Mouse (Mus musculus) CH12.LX (cell line): ENCODE measurements around the gene Dhx37. TPM values are rescaled to one million over a fixed set of nuclear protein-coding genes. Genes with fewer than 3 reads are reported as not detected.

Source experiments
- DNase-seq: peaks from one replicate; pipeline ENCODE4 v3.0.0-alpha.2; 2013; ENCODE audit errors: extremely low read depth
- H3K27ac ChIP-seq: 2 replicates; pipeline ENCODE4 v1.5.1; 2012; ENCODE audit warnings: low read depth, mild to moderate bottlenecking, control low read depth, moderate library complexity; ENCODE audit not compliant: insufficient read depth
- H3K27me3 ChIP-seq: replicated peaks from 2 replicates; pipeline ENCODE3; 2012; ENCODE audit warnings: inconsistent platforms
- H3K36me3 ChIP-seq, 2 experiments: replicated peaks in 1 of 2; 2 replicates each; pipeline versions ENCODE3 to v1.6.1; 2012; ENCODE audit warnings: inconsistent platforms in 1 of 2, low read length in 1 of 2, mild to moderate bottlenecking in 1 of 2, mixed read lengths in 1 of 2, moderate library complexity in 1 of 2; ENCODE audit not compliant: control insufficient read depth in 1 of 2, insufficient read depth in 1 of 2
- H3K4me1 ChIP-seq, 2 experiments: 2 replicates each; pipeline ENCODE4 v1.6.1; 2012; ENCODE audit warnings: inconsistent platforms in 1 of 2, moderate library complexity in 1 of 2; ENCODE audit not compliant: insufficient read depth in 2 of 2, control insufficient read depth in 1 of 2
- H3K4me2 ChIP-seq: 2 replicates; pipeline ENCODE4 v1.6.1; 2012; ENCODE audit warnings: low read depth, mild to moderate bottlenecking, control low read depth; ENCODE audit not compliant: poor library complexity, insufficient read depth, severe bottlenecking
- H3K4me3 ChIP-seq, 3 experiments: fragments of 150-350 bp in 1 of 3; sonication (generic) in 1 of 3; replicated peaks in 1 of 3; 2 replicates each; pipeline versions ENCODE3 to v1.5.1; 2011 to 2012; ENCODE audit warnings: low read depth in 2 of 3, low read length in 2 of 3, mild to moderate bottlenecking in 2 of 3, moderate library complexity in 2 of 3, control low read depth in 1 of 3, improper control_type of control experiment in 1 of 3, inconsistent platforms in 1 of 3, mixed read lengths in 1 of 3; ENCODE audit not compliant: poor library complexity in 1 of 3
- H3K79me2 ChIP-seq: replicated peaks from 2 replicates; pipeline ENCODE4 v1.6.1; 2012; ENCODE audit warnings: mild to moderate bottlenecking, moderate library complexity; ENCODE audit not compliant: control insufficient read depth, poor library complexity, insufficient read depth, severe bottlenecking; ENCODE audit errors: extremely low read depth
- H3K9ac ChIP-seq: 2 replicates; pipeline ENCODE4 v1.6.1; 2012; ENCODE audit warnings: low read depth, mild to moderate bottlenecking, control low read depth, moderate library complexity; ENCODE audit not compliant: insufficient read depth
- H3K9me3 ChIP-seq: replicated peaks from 2 replicates; pipeline ENCODE3; 2012; ENCODE audit warnings: low read length, inconsistent platforms, mixed read lengths
- BHLHE40 ChIP-seq: IDR thresholded peaks from 2 replicates; pipeline ENCODE4 v1.6.1; 2011; ENCODE audit warnings: mild to moderate bottlenecking, low read depth, low read length, improper control_type of control experiment
- CHD1 ChIP-seq: IDR thresholded peaks from 2 replicates; pipeline ENCODE4 v1.6.1; 2012; ENCODE audit warnings: low read depth, low read length, improper control_type of control experiment, inconsistent platforms
- CTCF ChIP-seq, 2 experiments: IDR thresholded peaks in 1 of 2; conservative IDR thresholded peaks in 1 of 2; 2 replicates each; pipeline ENCODE4 v1.5.1; 2011 to 2012; ENCODE audit warnings: low read depth in 2 of 2, low read length in 2 of 2, improper control_type of control experiment in 1 of 2, inconsistent platforms in 1 of 2, mild to moderate bottlenecking in 1 of 2, moderate library complexity in 1 of 2
- E2F4 ChIP-seq: IDR thresholded peaks from 2 replicates; pipeline ENCODE4 v1.6.1; 2011; ENCODE audit warnings: low read depth, low read length, improper control_type of control experiment; ENCODE audit not compliant: insufficient replicate concordance
- JUN ChIP-seq: IDR thresholded peaks from 2 replicates; pipeline ENCODE4 v1.6.1; 2011; ENCODE audit warnings: low read depth, mild to moderate bottlenecking, low read length, improper control_type of control experiment, moderate library complexity; ENCODE audit not compliant: insufficient read depth
- JUND ChIP-seq: conservative IDR thresholded peaks from 2 replicates; pipeline ENCODE4 v1.6.1; 2011; ENCODE audit warnings: low read depth, low read length, improper control_type of control experiment
- KAT2A ChIP-seq: IDR thresholded peaks from 2 replicates; pipeline ENCODE4 v1.6.1; 2012; ENCODE audit warnings: low read length, improper control_type of control experiment, inconsistent platforms; ENCODE audit not compliant: insufficient replicate concordance
- MAX ChIP-seq: IDR thresholded peaks from 2 replicates; pipeline ENCODE4 v1.6.1; 2011; ENCODE audit warnings: low read length, improper control_type of control experiment
- MEF2A ChIP-seq: IDR thresholded peaks from 2 replicates; pipeline ENCODE4 v1.6.1; 2014; ENCODE audit warnings: low read depth, mild to moderate bottlenecking, inconsistent platforms, low read length, improper control_type of control experiment, borderline replicate concordance
- MXI1 ChIP-seq: IDR thresholded peaks from 2 replicates; pipeline ENCODE4 v1.6.1; 2011; ENCODE audit warnings: mild to moderate bottlenecking, low read depth, low read length, improper control_type of control experiment
- MYC ChIP-seq: IDR thresholded peaks from 2 replicates; pipeline ENCODE4 v1.6.1; 2011; ENCODE audit warnings: low read depth, mild to moderate bottlenecking, improper control_type of control experiment, low read length
- NELFE ChIP-seq: IDR thresholded peaks from 2 replicates; pipeline ENCODE4 v1.6.1; 2011; ENCODE audit warnings: low read depth, low read length, improper control_type of control experiment
- POLR2A ChIP-seq: IDR thresholded peaks from 2 replicates; pipeline ENCODE4 v1.6.1; 2011; ENCODE audit warnings: low read depth, mild to moderate bottlenecking, improper control_type of control experiment, low read length
- RCOR1 ChIP-seq: conservative IDR thresholded peaks from 2 replicates; pipeline ENCODE4 v1.6.1; 2012; ENCODE audit warnings: low read depth, mild to moderate bottlenecking, inconsistent platforms, low read length, improper control_type of control experiment
- SIN3A ChIP-seq: IDR thresholded peaks from 2 replicates; pipeline ENCODE4 v1.6.1; 2012; ENCODE audit warnings: low read length, improper control_type of control experiment, inconsistent platforms
- SMC3 ChIP-seq: IDR thresholded peaks from 2 replicates; pipeline ENCODE4 v1.6.1; 2011; ENCODE audit warnings: low read depth, low read length, improper control_type of control experiment
- TBP ChIP-seq: conservative IDR thresholded peaks from 2 replicates; pipeline ENCODE4 v1.6.1; 2011; ENCODE audit warnings: low read depth, low read length, improper control_type of control experiment
- TCF12 ChIP-seq: IDR thresholded peaks from 2 replicates; pipeline ENCODE4 v1.6.1; 2014; ENCODE audit warnings: low read depth, mild to moderate bottlenecking, inconsistent platforms, low read length, improper control_type of control experiment
- USF1 ChIP-seq: IDR thresholded peaks from 2 replicates; pipeline ENCODE4 v1.6.1; 2014; ENCODE audit warnings: low read depth, mild to moderate bottlenecking, inconsistent platforms, low read length, improper control_type of control experiment
- ZMIZ1 ChIP-seq: IDR thresholded peaks from 2 replicates; pipeline ENCODE4 v1.6.1; 2012; ENCODE audit warnings: low read depth, mild to moderate bottlenecking, inconsistent platforms, low read length, improper control_type of control experiment
- ZNF384 ChIP-seq: IDR thresholded peaks from 2 replicates; pipeline ENCODE4 v1.6.1; 2012; ENCODE audit warnings: low read depth, low read length, improper control_type of control experiment, inconsistent platforms
- dilution Hi-C: fragments of 300-500 bp; cut with MboI; formaldehyde crosslinking; loops from 2 replicates; pipeline ENCODE4 v1.14.3; 2020; ENCODE audit warnings: low sequenced_read_pairs; ENCODE audit not compliant: extremely low pct_unique_long_range_greater_than_20kb, extremely low pct_ligation_motif_present
- in situ Hi-C: fragments of 300-500 bp; cut with MboI; formaldehyde crosslinking; loops from 3 replicates; pipeline ENCODE4 v1.14.3; 2019; ENCODE audit warnings: low sequenced_read_pairs, low pct_ligation_motif_present, low pct_unique_long_range_greater_than_20kb, mixed read lengths
- polyA plus RNA-seq: library from polyadenylated mRNA; unstranded; fragments of >175 nt; gene quantifications from 2 replicates; pipeline ENCODE4 v1.2.1, GENCODE M21; 2012; ENCODE audit warnings: low read depth; ENCODE audit not compliant: insufficient read length
- total RNA-seq, 2 experiments: library from RNA; depleted of rRNA; stranded (reverse); fragments of 300-350 nt in 1 of 2; fragments of >200 nt in 1 of 2; gene quantifications; 2 replicates each; pipeline ENCODE4 v1.2.3; 2012 to 2014

Gene Dhx37
- total and polyA plus RNA-seq, 3 experiments = 21.0 to 36.9 (median 26.0) TPM

DNA sequence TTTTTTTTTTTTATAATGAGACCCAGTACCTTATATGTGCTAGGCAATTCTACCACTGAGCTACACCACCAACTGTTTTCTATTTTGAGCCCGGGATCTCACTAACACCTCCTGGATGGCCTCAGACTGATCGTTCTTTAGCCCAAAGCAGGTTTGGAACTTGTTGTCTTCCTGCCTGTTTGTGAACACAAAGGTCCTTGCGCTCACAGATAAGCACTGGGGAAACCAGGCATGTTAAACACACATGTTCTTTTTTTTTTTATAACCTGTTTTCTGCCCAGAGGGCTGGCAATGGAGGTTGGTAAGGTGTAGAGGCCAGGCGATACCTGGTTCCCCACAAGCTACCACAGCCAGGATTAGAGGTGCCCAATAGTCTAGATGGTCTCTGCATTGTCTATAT, 14.7 kb upstream of the Dhx37 start:
- Histone ChIP-seq H3K36me3 (peaks cover 15 to 95% of the 10 kb centered on the region in 2 experiments), H3K27me3 (no peaks in the 10 kb centered on the region), H3K4me2 (no peak overlapping the region), H3K4me3 (no peak overlapping the region), H3K9me3 (peaks cover under 1% of the 10 kb centered on the region), H3K79me2 (peaks cover 65% of the 10 kb centered on the region), H3K4me1 (peaks cover 1 to 42% of the 10 kb centered on the region in 2 experiments; a peak in 3 of 4 replicates), H3K27ac (no peak overlapping the region), H3K9ac (no peak overlapping the region)
- in situ Hi-C loops (no loop called here), dilution Hi-C loops (no loop called here)
- DNase-seq = no peak
- TF ChIP-seq E2F4 = no peak
- no peak for TF ChIP-seq SMC3
- TF ChIP-seq BHLHE40 = no peak
- no peak for TF ChIP-seq CHD1
- TF ChIP-seq RCOR1 = no peak
- no peak for TF ChIP-seq NELFE
- TF ChIP-seq POLR2A = no peak
- TF ChIP-seq MXI1 = no peak
- TF ChIP-seq USF1 = no peak
- TF ChIP-seq CTCF (conservative IDR thresholded peaks at IDR 0.05 in 1 of 2, IDR thresholded peaks at IDR 0.05 in 1 of 2; ENCODE audit: low read depth in 2 of 2, low read length in 2 of 2) = no peak
- TF ChIP-seq MEF2A = no peak
- TF ChIP-seq ZNF384 = no peak
- TF ChIP-seq MYC = no peak
- TF ChIP-seq TBP = no peak
- no peak for TF ChIP-seq JUN
- TF ChIP-seq KAT2A = no peak
- no peak for TF ChIP-seq TCF12
- TF ChIP-seq MAX = no peak

- H3K27me3 ChIP-seq = no peaks in the 10 kb centered on the region
- H3K4me3 ChIP-seq = no peak overlapping the region
- in situ Hi-C loops (no loop called here), dilution Hi-C loops (no loop called here)
- peaks cover 71% of the 10 kb centered on the region for H3K79me2 ChIP-seq
- peaks cover 3 to 47% of the 10 kb centered on the region in 2 experiments; a peak in 3 of 4 replicates for H3K4me1 ChIP-seq
- no peak overlapping the region for H3K9ac ChIP-seq
- peaks cover 2% of the 10 kb centered on the region for H3K9me3 ChIP-seq
- no peak overlapping the region for H3K4me2 ChIP-seq
- TF ChIP-seq SIN3A (no peak), JUND (no peak), E2F4 (no peak), MXI1 (no peak), ZMIZ1 (no peak), ZNF384 (no peak)
- no peak for DNase-seq
- H3K27ac ChIP-seq = no peak overlapping the region
- H3K36me3 ChIP-seq = peaks cover 15 to 92% of the 10 kb centered on the region in 2 experiments
These were observed 14.1 kb upstream of the Dhx37 start for GRCm38 (mm10) chr5:125448026-125448425.
